Mouse (Mus musculus) c-Kit-positive CD71-negative TER-119-negative erythroid progenitor cells, embryonic 14.5 days (primary cell): Measurements from ENCODE around the gene Sept10.
A peak's percentile ranks its signal among the peaks of the same experiment; 100 is the strongest.

ENCODE experiments used
- DNase-seq: peaks from one replicate; pipeline ENCODE4 v3.0.0-alpha.2; 2013; ENCODE audit warnings: low read depth

The Sept10 gene

GRCm38 (mm10) chr10:59221473-59222270 is at the start of gene Sept10, which contains the start of gene Sowahc:
TSS of gene Sept10 (minus strand) at chr10:59221847.
TSS of gene Sowahc (plus strand) at chr10:59221953.
- peak; percentile 86 for DNase-seq

DNA sequence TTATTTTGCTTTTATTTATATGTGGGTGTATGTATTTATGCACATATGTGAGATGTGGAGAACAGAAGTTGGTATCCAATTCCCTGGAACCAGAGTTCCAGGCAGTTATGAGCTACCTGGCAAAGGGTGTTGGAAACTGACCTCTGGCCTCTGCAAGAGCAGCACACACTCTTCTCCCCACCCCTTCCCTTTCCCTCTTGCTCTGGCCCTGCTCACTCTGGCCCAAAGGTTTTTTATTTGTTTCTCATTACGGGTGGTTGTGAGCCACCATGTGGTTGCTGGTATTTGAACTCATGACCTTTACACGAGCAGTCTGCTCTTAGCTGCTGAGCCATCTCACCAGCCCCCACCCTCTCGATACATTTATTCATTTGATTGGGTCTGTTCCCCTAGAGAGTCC is 47.1 kb upstream of the Sept10 start:
- no peak for DNase-seq

- no peak for DNase-seq
Observed at GRCm38 (mm10) chr10:59268109-59268508, 46.5 kb upstream of the Sept10 start.

GRCm38 (mm10) chr10:59267275-59267674 is 45.6 kb upstream of the Sept10 start:
- no peak for DNase-seq

GRCm38 (mm10) chr10:59266097-59266496 is 44.5 kb upstream of the Sept10 start:
- DNase-seq = no peak

- no peak for DNase-seq
Observed at GRCm38 (mm10) chr10:59265674-59266073, 44.0 kb upstream of the Sept10 start.

GRCm38 (mm10) chr10:59265067-59265466 is 43.4 kb upstream of the Sept10 start:
- no peak for DNase-seq

DNA sequence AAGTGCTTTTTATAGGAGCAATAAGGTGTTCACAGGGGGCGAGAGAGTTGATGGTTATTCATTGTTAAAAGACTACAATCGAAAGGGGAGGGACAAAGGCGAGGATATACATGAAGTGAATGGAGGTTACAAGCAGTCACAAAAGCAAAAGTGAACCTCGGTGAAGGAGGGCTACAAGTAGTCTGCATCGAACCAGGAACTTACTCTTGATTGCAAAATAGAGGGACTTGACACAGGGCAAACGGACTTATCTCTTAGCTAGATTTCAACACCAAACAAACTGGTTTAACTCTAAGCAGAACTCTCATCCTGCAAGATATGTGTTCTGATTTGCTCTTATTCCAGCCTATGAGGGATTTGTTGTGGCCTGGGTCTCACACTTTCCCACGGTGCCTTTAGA is 41.3 kb upstream of the Sept10 start:
- DNase-seq = no peak

DNA sequence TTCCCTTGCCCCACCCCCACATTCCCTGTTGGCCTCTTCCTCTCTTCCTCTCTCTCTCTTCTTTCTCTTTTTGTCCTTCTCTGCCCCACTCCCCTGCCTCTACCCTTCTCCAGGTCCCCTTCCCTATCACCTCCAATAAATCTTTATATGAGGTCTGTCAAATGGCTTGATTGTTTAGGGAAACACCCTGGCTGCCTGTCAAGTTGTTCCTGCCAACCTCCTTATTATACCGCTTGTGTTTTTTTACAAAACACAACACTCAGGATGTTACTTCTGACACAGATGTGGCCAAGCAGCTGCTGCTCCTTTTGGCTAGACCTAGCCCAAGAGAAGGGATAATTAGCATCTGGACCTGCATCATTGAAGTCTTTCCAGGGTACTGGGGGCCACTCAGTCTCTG is 40.4 kb upstream of the Sept10 start:
- no peak for DNase-seq

- DNase-seq = no peak
Observed at GRCm38 (mm10) chr10:59261603-59262002, 40.0 kb upstream of the Sept10 start.

DNA sequence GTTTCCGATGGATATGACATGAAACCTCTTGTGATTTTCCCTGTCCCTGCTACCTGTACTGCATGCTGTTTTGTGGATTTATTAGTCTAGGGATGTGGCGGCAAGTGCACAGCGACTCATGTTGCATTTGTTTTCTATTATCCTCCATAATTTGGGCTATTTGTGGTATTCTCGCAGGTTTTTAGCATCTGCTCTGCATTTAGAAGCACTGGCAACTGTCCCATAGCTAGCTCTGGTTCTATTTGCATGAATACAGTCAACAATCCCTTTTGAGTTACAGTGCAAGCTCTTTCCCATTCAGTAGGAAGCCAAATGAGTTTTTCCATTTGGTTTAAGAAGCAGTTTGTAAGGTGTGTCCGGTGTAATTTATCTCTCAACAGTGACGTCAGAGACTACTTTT is 37.9 kb upstream of the Sept10 start:
- no peak for DNase-seq

DNA sequence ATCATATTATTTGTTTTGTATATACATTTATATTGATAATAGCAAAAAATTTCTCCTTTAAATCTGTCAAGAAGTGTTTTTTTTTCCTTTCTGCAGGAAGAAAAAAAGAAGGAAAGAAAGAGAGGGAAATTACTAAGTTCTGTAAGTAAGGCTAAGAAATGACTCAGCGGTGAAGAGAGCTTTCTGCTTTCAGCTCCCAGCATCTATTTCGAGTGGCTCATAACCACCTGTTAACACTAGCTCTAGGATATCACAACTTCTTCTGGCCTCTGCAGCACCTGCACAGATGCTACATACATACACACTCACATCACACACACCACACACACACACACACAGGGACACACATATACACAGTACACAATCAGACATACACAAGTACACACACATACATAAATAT is 34.9 kb upstream of the Sept10 start:
- DNase-seq = no peak

GRCm38 (mm10) chr10:59253541-59254079 is 32.0 kb upstream of the Sept10 start:
- DNase-seq = no peak

DNA sequence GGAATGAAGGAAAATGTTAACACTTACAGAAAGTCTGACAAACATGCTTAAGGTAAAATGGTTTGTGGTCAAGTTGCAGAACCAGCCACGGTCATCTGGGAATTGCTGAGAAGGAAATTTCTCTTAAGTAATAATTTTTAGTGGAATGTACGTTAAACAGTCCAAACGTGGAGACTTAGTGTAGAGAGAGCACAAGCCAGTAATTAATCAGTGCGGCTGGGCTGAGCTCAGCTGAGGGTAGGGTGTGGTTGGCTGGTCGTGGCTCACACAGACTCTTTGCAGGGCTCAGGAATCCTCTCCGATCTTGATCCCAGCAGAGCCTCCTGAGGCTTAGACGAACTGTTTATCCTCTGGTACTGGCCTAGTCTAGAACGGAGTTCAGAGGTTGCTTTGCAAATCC is 30.7 kb upstream of the Sept10 start:
- DNase-seq = no peak

- DNase-seq = no peak
Observed at GRCm38 (mm10) chr10:59251980-59252379, 30.3 kb upstream of the Sept10 start.

GRCm38 (mm10) chr10:59250679-59251078 is 29.0 kb upstream of the Sept10 start:
- no peak for DNase-seq

DNA sequence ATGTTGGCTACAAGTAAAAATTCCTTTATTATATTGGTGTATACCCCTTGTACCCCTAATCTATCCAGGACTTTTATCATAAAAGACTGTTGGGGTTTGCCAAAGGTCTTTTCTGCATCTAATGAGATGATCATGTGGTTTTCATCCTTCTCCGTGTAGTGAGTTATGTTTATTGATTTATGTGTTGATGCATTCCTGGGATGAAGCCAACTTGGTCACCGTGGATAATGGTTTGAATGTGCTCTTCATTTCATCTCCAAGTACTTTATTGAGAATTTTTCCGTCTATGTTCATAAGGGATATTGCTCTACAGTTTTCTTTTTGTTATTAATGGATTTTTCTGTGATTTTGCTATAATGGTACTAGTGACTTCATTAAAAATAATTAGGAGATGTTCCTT is 27.9 kb upstream of the Sept10 start:
- no peak for DNase-seq

- DNase-seq = no peak
Observed at GRCm38 (mm10) chr10:59241141-59241541, 19.5 kb upstream of the Sept10 start.

DNA sequence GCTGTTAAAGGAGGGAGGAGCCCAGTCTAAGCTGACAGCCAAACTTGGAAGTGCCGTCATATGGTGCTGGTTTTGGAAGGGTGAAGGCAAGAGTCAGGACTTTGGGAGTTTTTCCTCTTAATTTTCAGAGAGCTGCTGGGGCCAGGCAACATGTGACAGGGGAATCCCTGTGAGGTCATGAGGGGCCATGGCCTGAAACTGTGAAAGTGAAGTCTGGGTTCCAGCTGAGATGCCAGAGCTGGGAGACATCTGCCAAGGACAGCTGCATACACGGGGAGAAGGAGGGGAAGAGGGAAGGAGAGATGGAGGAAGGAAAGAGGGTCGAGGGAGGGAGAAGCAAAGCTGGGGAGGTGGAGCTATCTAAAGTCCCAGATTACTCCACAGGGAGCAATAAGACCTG is 16.1 kb upstream of the Sept10 start:
- no peak for DNase-seq

DNA sequence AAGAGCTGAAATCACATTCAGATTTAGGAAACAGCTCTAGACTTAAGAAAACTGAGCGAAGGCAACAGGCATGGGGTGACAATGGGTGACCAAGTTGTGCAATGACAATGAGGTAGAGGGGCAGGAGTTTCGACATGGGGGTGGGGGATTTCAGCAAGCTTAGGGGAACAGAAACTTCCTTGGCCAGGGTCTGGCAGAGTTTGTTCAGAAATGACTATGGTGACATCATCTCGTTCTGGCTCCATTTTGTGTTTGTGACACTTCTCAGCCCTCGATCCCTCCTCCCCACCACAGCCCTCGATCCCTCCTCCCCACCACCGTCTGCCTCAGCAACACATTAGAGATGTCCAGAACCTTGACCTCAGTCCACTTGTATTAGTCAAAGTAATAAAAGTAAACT is 14.8 kb upstream of the Sept10 start:
- no peak for DNase-seq

GRCm38 (mm10) chr10:59235847-59236246 is 14.2 kb upstream of the Sept10 start:
- no peak for DNase-seq

DNA sequence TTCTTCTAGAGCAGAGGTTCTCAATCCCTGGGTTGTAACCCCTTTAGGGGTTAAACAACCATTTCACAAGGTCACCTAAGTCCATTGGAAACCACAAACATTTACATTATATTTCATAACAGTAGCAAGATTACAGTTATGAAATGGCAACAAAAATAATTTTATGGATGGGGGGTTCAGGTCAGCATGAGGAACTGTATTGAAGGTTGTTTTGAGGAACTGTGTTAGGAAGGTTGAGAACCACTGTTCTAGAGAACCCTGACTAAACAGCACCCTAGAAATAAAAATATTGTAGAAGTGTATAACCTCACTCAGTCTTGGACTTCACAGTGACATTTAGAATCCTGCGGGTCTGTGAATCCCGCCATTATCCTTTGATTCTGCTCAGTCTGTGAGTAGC is 13.6 kb upstream of the Sept10 start:
- DNase-seq = no peak

DNA sequence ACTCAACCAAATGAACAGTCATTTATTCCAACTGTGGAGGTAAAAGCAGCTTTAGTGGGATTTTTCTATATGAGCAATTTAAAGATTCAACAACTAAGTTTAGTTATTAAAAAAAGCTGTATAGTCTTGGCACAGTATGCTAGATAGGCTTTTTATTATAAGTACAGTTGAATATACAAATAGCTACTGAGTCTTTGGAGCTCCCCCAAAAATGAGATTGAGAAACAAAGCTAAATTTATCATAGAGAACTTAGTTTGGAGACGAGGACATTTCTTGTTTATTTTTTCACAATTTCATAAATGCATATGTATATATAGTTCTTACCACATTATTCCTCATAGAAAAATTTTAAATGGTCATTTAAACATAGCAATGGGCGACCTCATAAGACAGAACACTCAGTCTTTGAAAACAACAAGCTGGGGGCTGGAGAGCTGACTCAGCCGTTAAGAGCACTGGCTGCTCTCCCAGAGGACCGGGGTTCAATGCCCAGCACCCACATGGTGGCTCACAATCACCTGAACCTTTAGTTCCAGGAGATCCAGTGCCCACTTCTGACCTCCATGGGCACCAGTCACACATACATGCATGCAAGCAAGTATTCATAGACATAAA is 7.7 kb upstream of the Sept10 start:
- DNase-seq = no peak
